Mouse (Mus musculus): ENCODE measurements around the gene Bcl9. TPM values are rescaled to one million over a fixed set of nuclear protein-coding genes. Genes with fewer than 3 reads are reported as not detected.
A peak's percentile ranks its signal among the peaks of the same experiment; 100 is the strongest.

Gene Bcl9
- polyA plus RNA-seq, 1 experiment from 2014 or later, result 35.9 TPM

DNA sequence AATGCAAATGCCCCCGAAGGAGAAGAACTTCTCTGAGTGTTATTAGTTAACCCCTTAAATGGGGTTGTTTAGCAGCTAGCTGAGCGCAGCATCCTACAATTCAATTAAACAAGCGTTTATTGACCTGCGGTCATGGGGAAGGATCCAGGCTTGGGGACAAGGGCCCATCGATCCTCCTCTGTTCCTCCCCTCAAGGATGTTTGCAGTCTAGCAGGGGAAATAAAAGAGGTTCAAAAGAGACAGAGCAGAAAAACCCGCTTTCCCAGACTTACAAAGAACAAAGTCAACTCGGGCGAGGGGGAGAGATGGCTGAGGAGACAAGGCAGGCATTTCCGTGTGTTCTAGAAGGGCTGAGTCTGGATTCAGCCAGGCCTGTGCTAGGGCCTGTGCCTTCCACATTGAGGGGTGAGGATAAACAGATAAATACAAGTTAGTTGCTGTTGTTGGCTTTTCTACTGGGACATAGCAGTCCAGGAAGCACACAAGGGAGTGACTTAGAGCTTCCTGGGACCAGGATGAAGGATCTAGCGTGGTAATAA lies 55.0 kb downstream of the Bcl9 start:
- no peak overlapping the region for H3K4me3 ChIP-seq (ENCODE audit: low read length)
- H3K4me1 ChIP-seq (ENCODE audit: control insufficient read depth, insufficient read depth, low read length), result no peaks in the 10 kb centered on the region
- H3K4me2 ChIP-seq (ENCODE audit: low read depth, low read length), result no peak overlapping the region
- no peaks in the 10 kb centered on the region for H3K36me3 ChIP-seq (ENCODE audit: control insufficient read depth, insufficient read depth, low read length)
- no peaks in the 10 kb centered on the region for H3K9me3 ChIP-seq (ENCODE audit: control insufficient read depth, low read length)
- H3K9ac ChIP-seq (ENCODE audit: low read depth, low read length), result no peak overlapping the region
- ATAC-seq, result peak; percentile 68; the same call in 1 of the 2 replicates
- no peaks in the 10 kb centered on the region for H3K27me3 ChIP-seq (replicated peaks; ENCODE audit: control insufficient read depth, insufficient read depth, low read length)
- WGBS, result 49% methylated on average over 10 of the region's 10 CpGs
- 0 out of 2 replicates have a peak overlapping the region, but pooled peaks have one; percentile 8 for H3K27ac ChIP-seq (ENCODE audit: low read length)

DNA sequence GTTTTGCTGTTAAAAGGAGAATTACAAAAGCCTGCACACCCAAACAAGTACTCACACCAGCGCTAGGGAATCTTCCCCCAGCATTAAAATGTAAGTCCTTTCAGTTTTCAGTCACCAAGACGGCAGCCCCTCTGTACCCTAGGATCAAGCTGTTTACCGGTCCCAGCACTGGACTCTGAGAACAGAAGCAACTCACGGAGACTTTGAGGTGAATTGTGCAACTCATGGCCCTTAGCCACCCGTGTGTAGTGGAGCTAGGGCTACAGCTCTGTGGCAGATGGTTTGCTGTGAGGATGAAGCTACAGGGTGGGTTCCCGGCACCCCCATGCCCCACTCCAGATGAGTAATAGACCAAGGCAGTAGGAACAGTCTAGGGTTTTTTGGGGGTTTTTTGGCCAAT lies 55.9 kb downstream of the Bcl9 start:
- H3K9ac ChIP-seq (ENCODE audit: low read depth, low read length), result no peak overlapping the region
- H3K36me3 ChIP-seq (ENCODE audit: control insufficient read depth, insufficient read depth, low read length), result no peaks in the 10 kb centered on the region
- H3K9me3 ChIP-seq (ENCODE audit: control insufficient read depth, low read length), result no peaks in the 10 kb centered on the region
- no peak overlapping the region for H3K27ac ChIP-seq (ENCODE audit: low read length)
- ATAC-seq, result no peak
- no peaks in the 10 kb centered on the region for H3K4me1 ChIP-seq (ENCODE audit: control insufficient read depth, insufficient read depth, low read length)
- whole genome bisulfite sequencing, result 59% methylated on average over 6 of the region's 6 CpGs
- no peak overlapping the region for H3K4me2 ChIP-seq (ENCODE audit: low read depth, low read length)
- no peak overlapping the region for H3K4me3 ChIP-seq (ENCODE audit: low read length)
- H3K27me3 ChIP-seq (replicated peaks; ENCODE audit: control insufficient read depth, insufficient read depth, low read length), result no peaks in the 10 kb centered on the region

DNA sequence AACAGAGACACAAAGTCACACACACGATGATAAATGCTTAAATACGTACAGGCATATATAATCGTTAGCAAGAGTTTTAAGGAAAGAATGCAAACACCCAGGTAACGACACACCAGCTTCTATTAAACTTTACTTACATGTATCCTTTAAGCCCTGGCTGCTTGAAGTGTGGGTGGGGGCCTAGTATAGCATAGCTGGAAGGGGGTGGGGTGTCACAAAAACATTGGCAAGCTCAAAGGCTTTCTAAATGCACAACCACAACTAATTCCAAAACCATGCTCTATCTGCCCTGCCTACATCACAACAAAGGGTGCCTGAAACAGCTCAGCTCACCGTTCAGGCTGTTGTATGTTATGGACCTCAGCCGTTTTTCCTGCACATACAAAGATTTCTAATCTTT lies 57.9 kb downstream of the Bcl9 start:
- 90% methylated on average over 6 of the region's 6 CpGs for WGBS
- Histone ChIP-seq H3K4me1 (ENCODE audit: control insufficient read depth, insufficient read depth, low read length) (no peaks in the 10 kb centered on the region), H3K4me3 (ENCODE audit: low read length) (no peak overlapping the region), H3K27ac (ENCODE audit: low read length) (no peak overlapping the region), H3K9me3 (ENCODE audit: control insufficient read depth, low read length) (no peaks in the 10 kb centered on the region), H3K4me2 (ENCODE audit: low read depth, low read length) (no peak overlapping the region), H3K36me3 (ENCODE audit: control insufficient read depth, insufficient read depth, low read length) (no peaks in the 10 kb centered on the region), H3K27me3 (replicated peaks; ENCODE audit: control insufficient read depth, insufficient read depth, low read length) (no peaks in the 10 kb centered on the region), H3K9ac (ENCODE audit: low read depth, low read length) (no peak overlapping the region)
- ATAC-seq, result no peak

DNA sequence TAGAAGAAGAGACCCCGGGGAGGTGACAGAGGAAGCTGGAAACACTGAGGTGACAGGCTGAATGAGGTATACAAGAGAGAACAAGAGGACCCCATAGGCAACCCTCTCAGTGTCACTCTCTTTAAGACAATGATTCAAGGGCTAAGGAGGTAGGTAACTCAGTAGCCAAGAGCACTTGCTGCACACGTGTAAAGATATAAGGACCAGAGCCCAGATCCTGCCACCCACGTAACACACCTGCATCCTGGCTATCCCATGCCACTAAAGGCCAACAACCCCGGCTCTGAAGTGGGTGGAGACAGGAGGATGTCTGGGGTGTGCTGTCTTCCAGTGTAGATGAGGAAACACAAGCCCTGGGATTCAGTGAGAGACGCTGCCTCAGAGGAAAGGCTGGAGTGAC lies 58.4 kb downstream of the Bcl9 start:
- Histone ChIP-seq H3K9me3 (ENCODE audit: control insufficient read depth, low read length) (no peaks in the 10 kb centered on the region), H3K4me3 (ENCODE audit: low read length) (no peak overlapping the region), H3K4me1 (ENCODE audit: control insufficient read depth, insufficient read depth, low read length) (no peaks in the 10 kb centered on the region), H3K27ac (ENCODE audit: low read length) (no peak overlapping the region), H3K9ac (ENCODE audit: low read depth, low read length) (no peak overlapping the region), H3K4me2 (ENCODE audit: low read depth, low read length) (no peak overlapping the region), H3K36me3 (ENCODE audit: control insufficient read depth, insufficient read depth, low read length) (no peaks in the 10 kb centered on the region), H3K27me3 (replicated peaks; ENCODE audit: control insufficient read depth, insufficient read depth, low read length) (no peaks in the 10 kb centered on the region)
- WGBS, result 89% methylated on average over 5 of the region's 5 CpGs
- ATAC-seq, result no peak

DNA sequence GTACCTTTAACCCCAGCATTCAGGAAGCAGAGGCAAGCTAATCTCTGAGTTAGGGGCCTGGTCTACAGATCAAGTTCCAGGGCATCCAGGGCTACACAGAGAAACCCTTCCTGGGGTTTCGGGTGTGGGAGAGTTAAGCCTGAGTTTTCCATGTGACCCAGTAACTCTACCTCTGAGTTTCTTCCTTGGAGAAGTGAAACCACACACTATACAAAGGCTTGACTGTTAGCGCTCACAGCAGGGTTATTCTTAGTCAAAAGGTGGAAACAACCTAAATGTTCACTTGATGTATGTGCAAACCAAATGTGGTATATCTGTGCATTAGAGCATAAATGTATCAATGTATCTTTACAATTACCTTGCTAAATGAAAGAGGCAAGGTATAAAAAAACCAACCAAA lies 59.2 kb downstream of the Bcl9 start:
- H3K27ac ChIP-seq (ENCODE audit: low read length), result no peak overlapping the region
- ATAC-seq, result no peak
- no peaks in the 10 kb centered on the region for H3K27me3 ChIP-seq (replicated peaks; ENCODE audit: control insufficient read depth, insufficient read depth, low read length)
- H3K4me3 ChIP-seq (ENCODE audit: low read length), result no peak overlapping the region
- no peak overlapping the region for H3K4me2 ChIP-seq (ENCODE audit: low read depth, low read length)
- H3K9me3 ChIP-seq (ENCODE audit: control insufficient read depth, low read length), result no peaks in the 10 kb centered on the region
- WGBS, result 94% methylated on average over 2 of the region's 2 CpGs
- H3K9ac ChIP-seq (ENCODE audit: low read depth, low read length), result no peak overlapping the region
- H3K36me3 ChIP-seq (ENCODE audit: control insufficient read depth, insufficient read depth, low read length), result no peaks in the 10 kb centered on the region
- no peaks in the 10 kb centered on the region for H3K4me1 ChIP-seq (ENCODE audit: control insufficient read depth, insufficient read depth, low read length)

DNA sequence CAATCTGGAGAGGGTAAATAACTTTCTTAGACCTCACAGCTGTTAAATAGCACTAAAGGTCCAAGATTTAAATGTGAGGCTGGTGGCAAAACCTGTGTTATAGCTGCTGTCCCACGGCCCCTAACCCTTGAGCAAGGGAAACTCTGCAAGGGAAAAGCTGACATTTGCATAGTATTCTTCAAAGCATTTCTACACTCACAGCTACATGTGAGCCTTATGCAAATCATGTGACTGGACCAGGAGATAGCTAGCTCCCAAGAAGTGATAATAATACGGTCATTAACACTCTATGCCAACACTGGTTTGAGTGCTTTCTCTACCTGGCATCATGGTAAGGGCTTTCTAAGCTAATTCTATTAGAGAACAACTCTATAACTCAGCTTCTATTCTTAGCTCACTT lies 60.3 kb downstream of the Bcl9 start:
- H3K9me3 ChIP-seq (ENCODE audit: control insufficient read depth, low read length), result no peaks in the 10 kb centered on the region
- no peak overlapping the region for H3K4me3 ChIP-seq (ENCODE audit: low read length)
- H3K36me3 ChIP-seq (ENCODE audit: control insufficient read depth, insufficient read depth, low read length), result no peaks in the 10 kb centered on the region
- no peaks in the 10 kb centered on the region for H3K27me3 ChIP-seq (replicated peaks; ENCODE audit: control insufficient read depth, insufficient read depth, low read length)
- no peak overlapping the region for H3K9ac ChIP-seq (ENCODE audit: low read depth, low read length)
- no peak overlapping the region for H3K4me2 ChIP-seq (ENCODE audit: low read depth, low read length)
- no peaks in the 10 kb centered on the region for H3K4me1 ChIP-seq (ENCODE audit: control insufficient read depth, insufficient read depth, low read length)
- WGBS, result 76% methylated on average over 2 of the region's 2 CpGs
- ATAC-seq, result no peak
- no peak overlapping the region for H3K27ac ChIP-seq (ENCODE audit: low read length)

DNA sequence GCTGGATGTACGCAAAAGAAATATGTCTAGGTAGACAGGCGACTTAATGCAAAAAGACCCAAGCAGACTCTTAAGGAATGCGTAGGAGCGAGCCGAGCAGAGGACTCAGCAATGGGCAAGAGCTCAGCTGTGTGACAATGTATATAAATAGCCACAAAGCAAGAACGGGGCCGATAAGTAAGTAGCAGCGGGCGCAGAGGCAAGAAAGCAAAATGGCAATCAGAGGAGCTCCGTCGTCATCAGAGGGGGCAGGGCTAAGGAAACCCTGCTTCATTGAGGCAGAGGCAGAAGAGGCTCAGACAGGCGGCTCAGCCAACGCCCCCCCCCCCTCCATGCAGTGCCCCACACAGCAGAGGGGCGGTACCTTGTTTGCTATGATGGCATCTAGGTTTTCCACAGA lies 62.9 kb downstream of the Bcl9 start:
- Histone ChIP-seq H3K27me3 (replicated peaks; ENCODE audit: control insufficient read depth, insufficient read depth, low read length) (no peaks in the 10 kb centered on the region), H3K4me3 (ENCODE audit: low read length) (no peak overlapping the region), H3K9ac (ENCODE audit: low read depth, low read length) (no peak overlapping the region), H3K4me1 (ENCODE audit: control insufficient read depth, insufficient read depth, low read length) (no peaks in the 10 kb centered on the region), H3K36me3 (ENCODE audit: control insufficient read depth, insufficient read depth, low read length) (no peaks in the 10 kb centered on the region), H3K4me2 (ENCODE audit: low read depth, low read length) (no peak overlapping the region), H3K9me3 (ENCODE audit: control insufficient read depth, low read length) (no peaks in the 10 kb centered on the region), H3K27ac (ENCODE audit: low read length) (no peak overlapping the region)
- ATAC-seq, result no peak
- WGBS, result 86% methylated on average over 14 of the region's 14 CpGs

DNA sequence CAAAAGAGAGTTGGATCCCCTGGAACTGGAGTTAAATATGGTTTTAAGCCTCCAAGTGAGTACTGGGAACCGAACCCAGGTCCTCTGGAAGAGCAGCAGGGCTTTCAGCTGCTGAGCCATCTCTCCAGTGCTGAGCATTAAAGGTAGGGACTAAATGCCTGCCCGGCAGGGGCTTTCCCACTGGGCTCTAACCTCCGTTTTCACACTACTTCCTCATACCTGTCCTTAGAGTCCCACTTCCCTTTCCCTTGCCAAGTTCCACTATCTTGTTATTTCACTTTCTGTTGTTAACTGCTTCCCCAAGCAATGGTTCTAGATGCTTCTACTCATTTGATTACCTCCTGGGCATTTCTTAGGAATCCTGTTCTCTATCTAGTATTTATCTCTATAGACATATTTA lies 65.4 kb downstream of the Bcl9 start:
- no peak for ATAC-seq
- no peak overlapping the region for H3K4me3 ChIP-seq (ENCODE audit: low read length)

DNA sequence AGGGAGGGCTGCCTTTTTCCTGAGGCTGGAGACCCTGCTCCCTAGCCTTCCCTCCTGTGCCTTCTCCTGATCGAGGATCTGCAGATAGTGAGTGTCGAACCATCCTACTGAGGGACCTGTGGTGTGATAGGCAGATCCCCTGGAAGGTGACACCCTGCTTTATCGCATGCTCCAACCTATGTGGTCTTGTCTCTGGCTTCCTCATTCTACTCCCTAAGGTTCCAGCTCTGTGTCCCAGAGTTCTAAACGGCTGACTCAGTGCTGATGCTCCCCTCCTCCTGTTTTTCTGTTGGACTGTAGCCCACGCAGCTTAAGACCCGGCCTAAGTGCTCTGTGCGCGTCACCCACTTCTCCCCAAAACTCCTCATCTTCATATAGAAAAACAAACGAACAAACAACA lies 65.9 kb downstream of the Bcl9 start:
- H3K27me3 ChIP-seq (replicated peaks; ENCODE audit: control insufficient read depth, insufficient read depth, low read length), result no peaks in the 10 kb centered on the region
- no peaks in the 10 kb centered on the region for H3K9me3 ChIP-seq (ENCODE audit: control insufficient read depth, low read length)
- no peak overlapping the region for H3K4me3 ChIP-seq (ENCODE audit: low read length)
- no peak overlapping the region for H3K27ac ChIP-seq (ENCODE audit: low read length)
- WGBS, result 80% methylated on average over 9 of the region's 9 CpGs
- H3K36me3 ChIP-seq (ENCODE audit: control insufficient read depth, insufficient read depth, low read length), result no peaks in the 10 kb centered on the region
- ATAC-seq, result no peak
- no peak overlapping the region for H3K4me2 ChIP-seq (ENCODE audit: low read depth, low read length)
- H3K4me1 ChIP-seq (ENCODE audit: control insufficient read depth, insufficient read depth, low read length), result peaks cover 8% of the 10 kb centered on the region; the same call in 1 of the 2 replicates
- H3K9ac ChIP-seq (ENCODE audit: low read depth, low read length), result no peak overlapping the region

More for the DNA sequence above, 65.4 kb downstream of the Bcl9 start:
- H3K4me1 ChIP-seq (ENCODE audit: control insufficient read depth, insufficient read depth, low read length), result peaks cover 8% of the 10 kb centered on the region; the same call in 1 of the 2 replicates
- H3K9me3 ChIP-seq (ENCODE audit: control insufficient read depth, low read length), result no peaks in the 10 kb centered on the region
- no peak overlapping the region for H3K4me2 ChIP-seq (ENCODE audit: low read depth, low read length)
- H3K36me3 ChIP-seq (ENCODE audit: control insufficient read depth, insufficient read depth, low read length), result no peaks in the 10 kb centered on the region
- no peaks in the 10 kb centered on the region for H3K27me3 ChIP-seq (replicated peaks; ENCODE audit: control insufficient read depth, insufficient read depth, low read length)
- H3K9ac ChIP-seq (ENCODE audit: low read depth, low read length), result no peak overlapping the region
- 76% methylated on average over 3 of the region's 3 CpGs for WGBS
- no peak overlapping the region for H3K27ac ChIP-seq (ENCODE audit: low read length)

Data from intestine, embryonic 16.5 days (tissue).